Mouse (Mus musculus) cortical plate, adult 2 months (tissue): ENCODE results near the gene Lgr6.

Experiments
- CTCF ChIP-seq: fragments of 200-500 bp; IDR thresholded peaks from 2 replicates; pipeline ENCODE4 v1.5.1; 2011; ENCODE audit warnings: mild to moderate bottlenecking, control low read depth, low read length; ENCODE audit not compliant: insufficient read depth; ENCODE audit errors: extremely low read depth
- POLR2A ChIP-seq: fragments of 200-500 bp; IDR thresholded peaks from 2 replicates; pipeline ENCODE4 v1.6.1; 2011; ENCODE audit warnings: mild to moderate bottlenecking, low read length, control low read depth; ENCODE audit not compliant: insufficient read depth; ENCODE audit errors: extremely low read depth

- TF ChIP-seq CTCF (no peak), POLR2A (no peak)
Observed at GRCm38 (mm10) chr1:135020281-135020940, 84.7 kb downstream of the Lgr6 start.
